Mouse (Mus musculus) liver, embryonic 14.5 days (tissue): ENCODE measurements at regions not wholly inside any gene's neighbourhood (a gene's known extent, or its start where the extent isn't known, plus 50 kb on each side); places are given as distances from the start of the nearest gene placed in this dataset.

ENCODE experiments used
- CTCF ChIP-seq: IDR thresholded peaks from 2 replicates; pipeline ENCODE4 v1.5.1; 2016; ENCODE audit warnings: antibody characterized with exemption, low read depth, control low read depth
- EP300 ChIP-seq: IDR thresholded peaks from 2 replicates; pipeline ENCODE4 v1.6.1; 2016; ENCODE audit warnings: antibody characterized with exemption, low read depth

DNA sequence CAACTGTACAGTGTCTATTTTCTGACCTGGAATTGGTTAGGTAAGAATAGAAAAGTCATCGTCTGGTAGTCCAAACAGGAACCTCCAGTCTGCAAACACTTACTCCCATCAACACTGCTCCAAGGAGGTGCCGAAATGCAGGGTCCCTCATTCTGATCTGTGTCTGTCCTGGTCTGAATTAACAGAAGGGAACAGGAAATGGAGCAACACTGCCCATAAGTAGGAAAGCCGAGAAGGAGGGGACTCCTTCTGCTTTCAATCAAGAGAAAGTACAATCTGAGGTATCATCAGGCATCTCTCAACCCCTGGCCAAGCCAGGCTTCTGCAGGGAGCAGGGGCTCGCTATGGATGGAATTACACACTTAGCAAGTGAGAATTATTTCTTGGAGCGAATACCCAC is 562.4 kb upstream of the 2610301B20Rik start:
- no peak for TF ChIP-seq CTCF
- TF ChIP-seq EP300 = no peak
